Mouse (Mus musculus) stomach, postnatal 0 days (tissue): ENCODE data around the gene Gdf11.

Experiments used
- CTCF ChIP-seq: IDR thresholded peaks from 2 replicates; pipeline ENCODE4 v1.5.1; 2016; ENCODE audit warnings: antibody characterized with exemption, low read depth, mild to moderate bottlenecking, moderate library complexity
- EP300 ChIP-seq: optimal IDR thresholded peaks from 2 replicates; pipeline ENCODE3; 2016; ENCODE audit warnings: antibody characterized with exemption

- TF ChIP-seq CTCF, result no peak
- no peak for TF ChIP-seq EP300
These were observed 9.5 kb downstream of the Gdf11 start for GRCm38 (mm10) chr10:128882067-128882466.
